Mouse (Mus musculus) heart, embryonic 16.5 days (tissue): Measurements from ENCODE around the gene Tmem209. TPM values are rescaled to one million over a fixed set of nuclear protein-coding genes. Genes with fewer than 3 reads are reported as not detected.
A peak's percentile ranks its signal among the peaks of the same experiment; 100 is the strongest.

Experiments used
- ATAC-seq: fragments of 200-750 bp; cut with Nextera tagmentation; replicated peaks from 2 replicates; pipeline ENCODE4 v1.8.0; 2017; ENCODE audit warnings: moderate number of reproducible peaks; ENCODE audit not compliant: insufficient read depth, low FRiP score; ENCODE audit errors: extremely low read depth
- H3K27ac ChIP-seq: fragments of 300-500 bp; sonication (generic); 2 replicates; pipeline ENCODE4 v1.5.1; 2014; ENCODE audit warnings: mild to moderate bottlenecking, low read length, control low read depth, moderate library complexity
- H3K27me3 ChIP-seq: fragments of 300-500 bp; sonication (generic); 2 replicates; pipeline ENCODE4 v1.6.1; 2014; ENCODE audit warnings: low read length, mixed read lengths; ENCODE audit not compliant: control insufficient read depth, insufficient read depth
- H3K36me3 ChIP-seq: fragments of 300-500 bp; sonication (generic); 2 replicates; pipeline ENCODE4 v1.6.1; 2014; ENCODE audit not compliant: control insufficient read depth, insufficient read depth
- H3K4me1 ChIP-seq: fragments of 300-500 bp; sonication (generic); 2 replicates; pipeline ENCODE4 v1.6.1; 2014; ENCODE audit warnings: low read length, mixed read lengths; ENCODE audit not compliant: control insufficient read depth, insufficient read depth
- H3K4me2 ChIP-seq: fragments of 300-500 bp; sonication (generic); 2 replicates; pipeline ENCODE4 v1.6.1; 2014; ENCODE audit warnings: low read depth, mild to moderate bottlenecking, control low read depth, low read length
- H3K4me3 ChIP-seq: fragments of 300-500 bp; sonication (generic); 2 replicates; pipeline ENCODE4 v1.5.1; 2014; ENCODE audit warnings: mild to moderate bottlenecking, control low read depth, low read length
- H3K9ac ChIP-seq: fragments of 300-500 bp; sonication (generic); 2 replicates; pipeline ENCODE4 v1.6.1; 2014; ENCODE audit warnings: low read length, control low read depth
- H3K9me3 ChIP-seq: fragments of 300-500 bp; sonication (generic); replicated peaks from 2 replicates; pipeline ENCODE4 v1.6.1; 2016; ENCODE audit warnings: low read length; ENCODE audit not compliant: control insufficient read depth
- WGBS: fragments of 180-500 bp; shearing (Covaris S2); extraction: QIAGEN DNeasy Blood & Tissue Kit; methylation state at CpG from one replicate; pipeline ENCODE4 v1.1.7; 2014; 5-methylcytosine and 5-hydroxymethylcytosine counted together
- polyA plus RNA-seq: library from polyadenylated mRNA; unstranded; fragments of >200 nt; fragmentation: Nextera tagmentation; extraction: Ambion mirVana; gene quantifications from 2 replicates; pipeline ENCODE4 v1.2.1, GENCODE M21; 2015

The Tmem209 gene
- polyA plus RNA-seq, 1 experiment from 2014 or later = 27.6 TPM

GRCm38 (mm10) chr6:30477210-30477714 lies 32.3 kb downstream of the Tmem209 start:
- ATAC-seq = no peak
- Histone ChIP-seq H3K27ac (0 out of 2 replicates have a peak overlapping the region, but pooled peaks have one; percentile 13), H3K27me3 (no peaks in the 10 kb centered on the region), H3K4me3 (no peak overlapping the region), H3K9ac (no peak overlapping the region), H3K4me2 (no peak overlapping the region), H3K9me3 (no peaks in the 10 kb centered on the region; the same call in 1 of the 2 replicates), H3K4me1 (no peaks in the 10 kb centered on the region), H3K36me3 (peaks cover 20% of the 10 kb centered on the region)
- WGBS = 78% methylated on average over 8 of the region's 8 CpGs

GRCm38 (mm10) chr6:30476025-30476765 lies 33.4 kb downstream of the Tmem209 start:
- 54% methylated on average over 10 of the region's 10 CpGs for WGBS
- H3K36me3 ChIP-seq = peaks cover 14% of the 10 kb centered on the region
- no peak overlapping the region for H3K4me3 ChIP-seq
- ATAC-seq = no peak
- H3K27ac ChIP-seq = no peak overlapping the region
- H3K9me3 ChIP-seq = no peaks in the 10 kb centered on the region; the same call in 1 of the 2 replicates
- no peak overlapping the region for H3K4me2 ChIP-seq
- H3K4me1 ChIP-seq = no peaks in the 10 kb centered on the region
- no peak overlapping the region for H3K9ac ChIP-seq
- no peaks in the 10 kb centered on the region for H3K27me3 ChIP-seq

GRCm38 (mm10) chr6:30471706-30472105 lies 37.9 kb downstream of the Tmem209 start:
- ATAC-seq = no peak
- no peaks in the 10 kb centered on the region for H3K27me3 ChIP-seq
- no peaks in the 10 kb centered on the region for H3K36me3 ChIP-seq
- WGBS = 65% methylated on average over 3 of the region's 3 CpGs
- H3K4me3 ChIP-seq = no peak overlapping the region
- no peak overlapping the region for H3K4me2 ChIP-seq
- H3K9ac ChIP-seq = no peak overlapping the region
- no peaks in the 10 kb centered on the region; the same call in 1 of the 2 replicates for H3K9me3 ChIP-seq
- no peak overlapping the region for H3K27ac ChIP-seq
- no peaks in the 10 kb centered on the region for H3K4me1 ChIP-seq

GRCm38 (mm10) chr6:30469370-30469769 lies 40.2 kb downstream of the Tmem209 start:
- no peak overlapping the region for H3K9ac ChIP-seq
- H3K4me3 ChIP-seq = no peak overlapping the region
- H3K4me1 ChIP-seq = no peaks in the 10 kb centered on the region
- no peak overlapping the region for H3K4me2 ChIP-seq
- H3K36me3 ChIP-seq = no peaks in the 10 kb centered on the region
- no peaks in the 10 kb centered on the region for H3K27me3 ChIP-seq
- H3K27ac ChIP-seq = no peak overlapping the region
- no peaks in the 10 kb centered on the region; the same call in 1 of the 2 replicates for H3K9me3 ChIP-seq
- WGBS = 69% methylated on average over 12 of the region's 12 CpGs
- ATAC-seq = peak; percentile 45; the same call in 1 of the 2 replicates

GRCm38 (mm10) chr6:30468684-30469083 lies 40.9 kb downstream of the Tmem209 start:
- Histone ChIP-seq H3K4me2 (0 out of 2 replicates have a peak overlapping the region, but pooled peaks have one; percentile 2), H3K27ac (no peak overlapping the region), H3K4me1 (no peaks in the 10 kb centered on the region), H3K9ac (no peak overlapping the region), H3K27me3 (no peaks in the 10 kb centered on the region), H3K4me3 (no peak overlapping the region), H3K9me3 (no peaks in the 10 kb centered on the region), H3K36me3 (no peaks in the 10 kb centered on the region)
- 50% methylated on average over 12 of the region's 12 CpGs for WGBS
- ATAC-seq = no peak

GRCm38 (mm10) chr6:30468058-30468457 lies 41.5 kb downstream of the Tmem209 start:
- no peak for ATAC-seq
- Histone ChIP-seq H3K9ac (no peak overlapping the region), H3K4me3 (no peak overlapping the region), H3K27ac (no peak overlapping the region), H3K9me3 (no peaks in the 10 kb centered on the region), H3K4me1 (peaks cover 3% of the 10 kb centered on the region; the same call in 1 of the 2 replicates), H3K4me2 (no peak overlapping the region), H3K36me3 (no peaks in the 10 kb centered on the region), H3K27me3 (no peaks in the 10 kb centered on the region)
- 79% methylated on average over 1 of the region's 1 CpGs for WGBS

- ATAC-seq = no peak
- Histone ChIP-seq H3K36me3 (no peaks in the 10 kb centered on the region), H3K27me3 (no peaks in the 10 kb centered on the region), H3K27ac (no peak overlapping the region), H3K4me2 (no peak overlapping the region), H3K4me1 (peaks cover 15% of the 10 kb centered on the region), H3K4me3 (no peak overlapping the region), H3K9ac (no peak overlapping the region), H3K9me3 (no peaks in the 10 kb centered on the region)
- 86% methylated on average over 11 of the region's 11 CpGs for WGBS
Observed at GRCm38 (mm10) chr6:30465586-30465985, 44.0 kb downstream of the Tmem209 start.

GRCm38 (mm10) chr6:30462822-30463221 lies 46.8 kb downstream of the Tmem209 start:
- no peaks in the 10 kb centered on the region for H3K9me3 ChIP-seq
- no peak overlapping the region for H3K9ac ChIP-seq
- H3K36me3 ChIP-seq = no peaks in the 10 kb centered on the region
- H3K27ac ChIP-seq = no peak overlapping the region
- WGBS = 37% methylated on average over 7 of the region's 7 CpGs
- H3K4me3 ChIP-seq = no peak overlapping the region
- no peak for ATAC-seq
- peaks cover 23% of the 10 kb centered on the region for H3K4me1 ChIP-seq
- H3K27me3 ChIP-seq = no peaks in the 10 kb centered on the region
- no peak overlapping the region for H3K4me2 ChIP-seq

GRCm38 (mm10) chr6:30461755-30462344 lies 47.7 kb downstream of the Tmem209 start:
- Histone ChIP-seq H3K27me3 (no peaks in the 10 kb centered on the region), H3K36me3 (no peaks in the 10 kb centered on the region), H3K27ac (no peak overlapping the region), H3K9ac (no peak overlapping the region), H3K4me1 (peaks cover 28% of the 10 kb centered on the region), H3K4me3 (no peak overlapping the region), H3K4me2 (no peak overlapping the region), H3K9me3 (no peaks in the 10 kb centered on the region)
- ATAC-seq = no peak
- WGBS = 79% methylated on average over 13 of the region's 13 CpGs
